Mouse (Mus musculus): ENCODE data around the gene Wnt10a. TPM values are rescaled to one million over a fixed set of nuclear protein-coding genes. Genes with fewer than 3 reads are reported as not detected.

Gene Wnt10a
- total RNA-seq, 1 experiment from 2014 or later: not detected

Other genes starting within 250 kb of the Wnt10a start
- 0.09 and 0.19 TPM in 2 replicates for gene Plcd4, start 248.6 kb upstream of the Wnt10a start, total RNA-seq (2017)
- 54.4 and 58.5 TPM in 2 replicates for gene Usp37, start 247.2 kb upstream of the Wnt10a start, total RNA-seq (2017)
- gene Zfp142, start 203.3 kb upstream of the Wnt10a start, total RNA-seq (2017): 10.9 and 12.5 TPM in 2 replicates
- gene Bcs1l, start 203.2 kb upstream of the Wnt10a start, total RNA-seq (2017): 14.9 and 23.7 TPM in 2 replicates
- gene Rnf25, start 190.1 kb upstream of the Wnt10a start, total RNA-seq (2017): 18.2 and 18.3 TPM in 2 replicates
- gene Stk36, start 190.1 kb upstream of the Wnt10a start, total RNA-seq (2017): 0.18 and 0.92 TPM in 2 replicates
- gene Ttll4, start 129.8 kb upstream of the Wnt10a start, total RNA-seq (2017): 21.3 and 21.9 TPM in 2 replicates
- 2.7 and 2.8 TPM in 2 replicates for gene Cyp27a1, start 77.9 kb upstream of the Wnt10a start, total RNA-seq (2017)
- not detected in 2 replicates for gene Prkag3, start 42.3 kb upstream of the Wnt10a start, total RNA-seq (2017)
- not detected in 2 replicates for gene Wnt6, start 19.6 kb upstream of the Wnt10a start, total RNA-seq (2017)
- gene Cdk5r2, start 63.4 kb downstream of the Wnt10a start, total RNA-seq (2017): not detected in 2 replicates
- gene Fev, start 93.9 kb downstream of the Wnt10a start, total RNA-seq (2017): not detected in 2 replicates
- gene Cryba2, start 101.6 kb downstream of the Wnt10a start, total RNA-seq (2017): not detected in 2 replicates
- gene Cfap65, start 144.1 kb downstream of the Wnt10a start, total RNA-seq (2017): not detected in 2 replicates
- not detected in 2 replicates for gene Ihh, start 160.2 kb downstream of the Wnt10a start, total RNA-seq (2017)